Mouse (Mus musculus): Measurements from ENCODE around the gene Tpst1. TPM values are rescaled to one million over a fixed set of nuclear protein-coding genes. Genes with fewer than 3 reads are reported as not detected.

Tpst1 gene
- polyA plus RNA-seq (2012; rRNA removed; ENCODE audit: low replicate concordance), result 19.8 and 27.4 TPM in 2 replicates

DNA sequence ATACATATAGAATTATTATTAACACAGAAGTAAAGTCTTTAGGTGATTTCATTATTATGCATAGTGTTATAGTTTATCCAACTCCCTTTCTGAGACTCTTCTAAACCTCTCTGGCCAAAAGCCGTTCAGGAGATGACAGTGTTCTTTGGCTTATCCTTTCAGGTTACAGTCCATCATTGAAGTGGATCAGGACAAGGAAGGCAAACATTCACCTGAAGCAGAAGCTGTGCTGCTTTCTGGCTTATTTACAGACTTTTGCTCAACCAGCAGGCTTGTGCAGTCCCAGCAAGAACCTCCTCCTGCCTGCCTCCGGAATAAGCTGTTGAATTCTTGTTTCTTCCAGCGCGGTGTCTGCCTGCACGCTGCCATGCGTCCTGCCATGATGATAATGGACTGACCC lies at the start of gene Tpst1:
TSS of gene Tpst1 (plus strand) at position 301 of the 400 bp plus-strand sequence.

DNA sequence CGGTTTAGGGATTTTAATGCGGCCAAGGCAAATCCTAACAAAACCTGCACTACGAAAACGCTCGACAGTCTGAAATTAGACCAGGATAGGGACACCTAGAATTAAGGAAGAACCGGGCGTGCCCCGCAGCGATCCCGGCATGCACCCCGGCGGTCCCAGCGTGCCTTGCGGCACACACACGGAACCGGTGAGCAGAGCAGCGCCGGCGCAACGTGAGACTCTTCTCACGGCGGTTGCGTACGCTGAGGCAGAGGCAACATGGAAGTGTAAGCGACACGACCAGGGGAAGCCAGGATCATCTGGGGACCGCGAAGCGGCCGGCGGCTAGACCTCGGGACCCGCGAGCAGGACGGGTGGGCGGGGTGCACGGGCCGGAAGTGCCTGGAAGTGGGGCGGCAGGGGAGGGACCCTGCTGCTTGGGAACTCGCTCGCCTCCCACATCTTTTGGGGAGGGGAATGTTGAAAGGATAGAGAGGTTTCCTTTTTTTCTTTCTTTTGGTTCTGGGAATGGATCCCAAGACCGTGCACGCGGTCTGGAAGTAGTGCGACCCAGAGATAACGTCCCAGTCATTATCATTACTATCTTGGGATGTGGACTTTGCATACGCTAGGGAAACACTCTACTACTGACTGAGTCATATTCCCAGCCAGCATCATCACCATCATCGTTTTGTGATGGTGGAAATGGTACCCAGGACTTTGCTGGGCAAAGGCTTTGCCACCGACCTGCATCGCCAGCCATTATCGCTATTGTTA lies 43.8 kb upstream of the Tpst1 start, which contains the start of the genes Asl and Crcp:
TSS of gene Asl (minus strand) at position 106 of the 756 bp plus-strand sequence.
TSS of gene Crcp (plus strand) at position 149 of the 756 bp plus-strand sequence.

DNA sequence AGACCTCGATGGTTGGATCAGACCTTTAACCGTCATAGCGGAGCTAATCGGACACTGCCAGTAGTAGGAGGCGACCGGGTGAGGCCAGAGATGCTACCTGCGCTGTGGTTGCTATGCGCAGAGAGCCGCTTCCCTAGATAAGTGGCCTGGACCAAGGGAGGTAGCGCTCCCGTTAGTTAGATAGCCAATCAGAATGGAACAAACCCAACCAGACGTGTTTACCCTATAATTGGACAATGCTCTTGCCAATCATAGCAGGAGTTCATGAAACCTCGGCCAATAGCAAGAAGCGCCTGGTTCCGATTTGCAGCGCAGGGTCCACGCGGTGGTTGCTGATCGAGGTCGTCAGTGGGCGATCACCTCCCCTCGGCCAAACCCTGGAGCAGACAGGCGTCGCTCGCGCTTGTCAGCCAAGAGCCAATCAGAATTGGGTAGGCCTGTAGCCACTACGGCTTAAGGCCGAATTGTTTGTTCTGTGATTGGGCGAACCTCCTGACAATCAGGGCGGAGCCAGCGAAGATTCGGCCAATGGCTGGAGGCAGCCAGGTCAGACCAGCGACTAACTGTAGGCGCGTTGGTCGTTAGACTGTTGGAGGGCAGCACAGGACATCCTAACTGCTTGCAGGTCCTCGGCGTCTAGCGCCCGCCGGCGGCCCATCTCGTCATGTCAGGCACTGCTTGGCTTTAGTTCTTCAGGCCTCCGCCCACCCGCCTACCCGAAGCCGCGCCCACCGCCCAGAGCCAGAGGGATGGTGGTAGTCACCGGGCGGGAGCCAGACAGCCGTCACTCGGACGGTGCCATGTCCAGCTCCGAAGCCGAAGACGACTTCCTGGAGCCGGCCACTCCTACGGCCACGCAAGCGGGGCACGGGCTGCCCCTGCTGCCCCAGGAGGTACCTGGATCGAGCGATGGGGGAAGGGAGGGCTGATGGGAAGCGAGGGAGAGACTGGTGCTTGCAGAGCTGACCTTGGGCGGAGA lies 71.5 kb downstream of the Tpst1 start, which contains the start of gene Kctd7:
TSS of gene Kctd7 (plus strand) at position 528 of the 979 bp plus-strand sequence.

DNA sequence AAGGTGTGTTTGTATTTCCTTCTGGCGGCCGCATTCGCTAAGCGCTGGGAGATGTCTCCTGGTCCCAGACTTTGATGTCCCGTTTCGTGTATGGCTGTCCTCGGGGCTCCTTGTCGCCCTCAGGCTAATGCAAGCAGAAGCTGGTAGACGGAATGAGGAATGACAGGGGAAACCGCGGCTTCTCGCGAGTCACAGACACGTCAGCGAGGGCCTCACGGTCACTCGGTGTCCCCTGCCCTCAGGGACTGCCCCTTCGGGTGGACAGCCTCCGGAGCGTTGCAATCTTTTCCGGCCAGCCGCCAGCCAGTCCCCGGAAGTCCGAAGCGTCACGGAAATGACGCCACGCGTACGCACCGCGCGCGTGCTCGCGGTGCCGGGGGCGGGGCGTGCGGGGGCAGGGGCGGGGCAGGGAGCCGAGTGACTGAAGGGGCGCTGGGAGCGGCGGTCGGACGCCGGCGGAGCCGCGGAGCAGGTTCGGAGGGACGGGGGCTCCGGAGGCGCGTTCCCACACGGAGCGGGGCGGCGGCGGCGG lies 98.4 kb downstream of the Tpst1 start, which contains the start of gene Rabgef1:
TSS of gene Rabgef1 (plus strand) at position 376 of the 532 bp plus-strand sequence.

Other genes starting within 250 kb of the Tpst1 start
- gene Sumf2, start 226.3 kb upstream of the Tpst1 start, polyA plus RNA-seq (2012; rRNA removed; ENCODE audit: low replicate concordance), result 20.4 and 25.6 TPM in 2 replicates
- 1,016 and 2,460 TPM in 2 replicates for gene Chchd2, start 185.9 kb upstream of the Tpst1 start, polyA plus RNA-seq (2012; rRNA removed; ENCODE audit: low replicate concordance)
- 1.5 and 2.5 TPM in 2 replicates for gene Zbed5, start 177.6 kb upstream of the Tpst1 start, polyA plus RNA-seq (2012; rRNA removed; ENCODE audit: low replicate concordance)
- 8.4 and 93.8 TPM in 2 replicates for gene Phkg1, start 174.8 kb upstream of the Tpst1 start, polyA plus RNA-seq (2012; rRNA removed; ENCODE audit: low replicate concordance)
- gene Nupr1l, start 164.8 kb upstream of the Tpst1 start, polyA plus RNA-seq (2012; rRNA removed; ENCODE audit: low replicate concordance), result 6.3 and 16.3 TPM in 2 replicates
- 16.9 and 40.6 TPM in 2 replicates for gene Vkorc1l1, start 131.4 kb upstream of the Tpst1 start, polyA plus RNA-seq (2012; rRNA removed; ENCODE audit: low replicate concordance)
- gene Gusb, start 70.3 kb upstream of the Tpst1 start, polyA plus RNA-seq (2012; rRNA removed; ENCODE audit: low replicate concordance), result 49.1 and 57.7 TPM in 2 replicates
- gene Asl, start 44.1 kb upstream of the Tpst1 start, polyA plus RNA-seq (2012; rRNA removed; ENCODE audit: low replicate concordance), result 22.6 and 31.5 TPM in 2 replicates
- gene Crcp, start 44.0 kb upstream of the Tpst1 start, polyA plus RNA-seq (2012; rRNA removed; ENCODE audit: low replicate concordance), result 6.0 and 13.4 TPM in 2 replicates
- 6.4 and 12.7 TPM in 2 replicates for gene Kctd7, start 71.5 kb downstream of the Tpst1 start, polyA plus RNA-seq (2012; rRNA removed; ENCODE audit: low replicate concordance)
- gene Rabgef1, start 98.5 kb downstream of the Tpst1 start, polyA plus RNA-seq (2012; rRNA removed; ENCODE audit: low replicate concordance), result 20.7 and 34.6 TPM in 2 replicates
- 35.4 and 36.4 TPM in 2 replicates for gene Tmem248, start 143.8 kb downstream of the Tpst1 start, polyA plus RNA-seq (2012; rRNA removed; ENCODE audit: low replicate concordance)
- gene Sbds, start 182.2 kb downstream of the Tpst1 start, polyA plus RNA-seq (2012; rRNA removed; ENCODE audit: low replicate concordance), result 22.3 and 23.1 TPM in 2 replicates
- gene Tyw1, start 182.3 kb downstream of the Tpst1 start, polyA plus RNA-seq (2012; rRNA removed; ENCODE audit: low replicate concordance), result 8.8 and 10.7 TPM in 2 replicates

All from mammary gland, adult 2 months (tissue).